Mouse (Mus musculus) kidney, adult 2 months (tissue): ENCODE data around the gene Rgl3.

Experiments used
- CTCF ChIP-seq: fragments of 200-500 bp; conservative IDR thresholded peaks from 2 replicates; pipeline ENCODE4 v1.5.1; 2011; ENCODE audit warnings: low read depth, mild to moderate bottlenecking, control low read depth, low read length, moderate library complexity, mixed read lengths; ENCODE audit not compliant: insufficient read depth, insufficient read length
- POLR2A ChIP-seq: fragments of 200-500 bp; IDR thresholded peaks from one replicate; pipeline ENCODE4 v1.6.1; 2011; ENCODE audit warnings: low read depth, low read length, control low read depth

DNA sequence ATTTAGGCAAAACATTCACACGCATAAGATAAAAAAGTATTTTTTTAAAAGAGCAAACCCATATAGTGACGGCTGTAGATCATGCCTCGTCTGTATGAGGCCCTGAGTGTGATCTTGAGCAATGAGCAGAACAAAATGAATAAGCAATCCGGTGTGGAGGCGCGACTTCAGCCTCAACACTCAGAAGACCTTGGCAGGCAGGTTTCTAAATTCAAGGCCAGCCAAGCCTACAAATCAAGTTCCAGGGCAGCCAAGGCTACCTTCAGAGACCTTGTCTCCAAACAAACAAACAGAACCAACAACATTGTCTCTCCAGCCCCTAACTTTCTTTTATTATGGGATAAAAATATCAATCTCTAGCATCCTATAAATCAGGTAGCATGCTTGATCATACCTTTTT is 11.1 kb upstream of the Rgl3 start:
- no peak for TF ChIP-seq CTCF
- TF ChIP-seq POLR2A = no peak
